Mouse (Mus musculus) fat pad, adult 2 months (tissue): ENCODE measurements around the gene Gm20823.
"Not testable (repeated sequence)": the region's sequence is repeated elsewhere in the genome, so short reads cannot be mapped to it uniquely, and the experiment has no call there.

Experiments
- DNase-seq: peaks from one replicate; pipeline ENCODE4 v3.0.0-alpha.2; 2011; ENCODE audit warnings: low read depth, low spot score; ENCODE audit errors: extremely low read depth

Gene Gm20823

DNA sequence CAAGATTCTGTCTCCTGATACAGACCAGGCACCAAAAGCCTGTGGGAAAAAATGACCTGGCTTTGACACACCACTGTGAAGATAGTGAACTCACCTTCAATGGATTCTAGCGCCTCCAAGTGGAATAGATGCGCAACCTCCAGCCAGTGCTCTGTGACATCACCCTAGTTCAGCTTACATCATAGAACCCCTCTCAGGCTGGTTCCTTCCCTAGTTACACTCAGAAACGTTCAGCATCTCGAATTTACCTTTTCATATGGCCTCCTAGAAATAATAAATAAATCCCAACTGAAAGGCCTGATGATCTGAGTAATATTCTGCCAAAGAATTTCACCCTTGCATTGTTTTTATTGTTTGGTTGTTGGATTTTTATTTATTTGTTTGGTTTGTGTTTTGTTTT, at the start of gene Gm20823:
TSS of gene Gm20823 (minus strand) at position 101 of the 400 bp plus-strand sequence.
- not testable (repeated sequence) for DNase-seq
